Mouse (Mus musculus): ENCODE data around the gene Med9.

DNA sequence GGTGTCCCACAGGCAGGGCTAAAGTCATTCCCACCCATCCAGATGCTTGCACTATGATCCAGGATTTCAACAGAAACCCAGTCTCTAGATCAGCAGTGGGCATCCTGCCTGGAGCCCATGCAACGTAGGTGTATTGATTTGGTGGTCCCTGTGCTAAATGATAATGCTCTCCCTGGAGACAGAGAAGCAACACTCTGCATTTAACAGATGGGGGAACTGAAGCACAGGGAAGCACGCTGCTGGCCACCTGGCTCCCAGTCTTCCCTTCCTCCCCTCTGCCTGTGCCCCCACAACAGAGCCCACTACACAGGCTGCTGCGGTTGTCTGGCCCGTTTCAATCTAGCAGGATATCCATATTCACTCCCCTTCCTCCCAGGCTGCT, 18.1 kb downstream of the Med9 start:
- TF ChIP-seq CTCF (IDR thresholded peaks at IDR 0.05; ENCODE audit: low read depth, low read length) = no peak
- TF ChIP-seq POLR2A (IDR thresholded peaks at IDR 0.05; ENCODE audit: insufficient read depth, low read length) = no peak
